Mouse (Mus musculus) adrenal gland, adult 2 months (tissue): Measurements from ENCODE around the gene 1700003F12Rik. TPM values are rescaled to one million over a fixed set of nuclear protein-coding genes. Genes with fewer than 3 reads are reported as not detected.

Experiments
- DNase-seq: peaks from one replicate; pipeline ENCODE4 v3.0.0; 2021
- polyA plus RNA-seq: library from polyadenylated mRNA; depleted of rRNA; stranded (reverse); fragments of >200 nt; gene quantifications from 2 replicates; pipeline ENCODE4 v1.2.3, GENCODE M21; 2012
- total RNA-seq, 2 experiments: library from RNA; stranded (reverse); gene quantifications; 2 replicates each; pipeline ENCODE4 v1.2.3; 2021

Gene 1700003F12Rik
- total and polyA plus RNA-seq, 3 experiments = 1.2 TPM; not detected in 2

DNA sequence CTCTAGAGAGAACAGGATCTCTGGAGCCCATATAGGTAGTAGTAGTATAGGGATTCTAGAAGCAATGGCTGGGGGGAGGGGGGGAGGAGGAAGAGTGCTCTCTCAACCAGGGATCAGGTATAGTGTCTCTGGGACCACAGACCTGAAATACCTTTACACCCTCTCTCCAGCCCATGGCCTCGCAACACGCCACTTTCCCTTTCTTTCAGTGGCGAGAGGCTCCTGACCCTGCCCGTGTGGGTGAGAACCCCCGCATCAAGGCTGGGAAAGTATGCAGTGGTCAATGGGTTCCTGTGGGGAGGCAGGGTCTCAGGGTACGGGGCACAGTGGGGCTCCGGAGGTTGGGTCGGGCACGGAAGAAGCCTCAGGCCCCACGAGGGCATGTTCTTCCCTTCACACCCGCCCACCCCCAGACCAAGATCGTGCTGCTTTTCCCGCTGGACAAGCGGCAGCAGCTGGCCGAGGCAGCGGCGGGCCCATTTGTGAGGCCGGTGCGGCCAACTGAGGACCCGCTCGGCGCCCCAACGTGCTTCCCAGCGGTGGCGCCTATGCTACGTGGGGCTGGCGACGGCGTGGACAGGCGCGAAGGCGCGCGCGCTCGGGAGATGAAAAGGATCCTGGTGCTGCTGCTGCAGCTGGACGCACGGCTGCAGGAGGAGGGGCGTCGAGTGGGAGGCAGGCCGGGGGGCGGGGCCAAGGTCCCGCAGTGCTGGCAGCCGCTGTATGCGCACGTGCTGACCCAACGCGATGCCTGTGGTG lies 2.4 kb downstream of the 1700003F12Rik start:
- peak; percentile 83 for DNase-seq

- DNase-seq = no peak
Measured at GRCm38 (mm10) chr2:154549886-154550189, 3.0 kb downstream of the 1700003F12Rik start.

DNA sequence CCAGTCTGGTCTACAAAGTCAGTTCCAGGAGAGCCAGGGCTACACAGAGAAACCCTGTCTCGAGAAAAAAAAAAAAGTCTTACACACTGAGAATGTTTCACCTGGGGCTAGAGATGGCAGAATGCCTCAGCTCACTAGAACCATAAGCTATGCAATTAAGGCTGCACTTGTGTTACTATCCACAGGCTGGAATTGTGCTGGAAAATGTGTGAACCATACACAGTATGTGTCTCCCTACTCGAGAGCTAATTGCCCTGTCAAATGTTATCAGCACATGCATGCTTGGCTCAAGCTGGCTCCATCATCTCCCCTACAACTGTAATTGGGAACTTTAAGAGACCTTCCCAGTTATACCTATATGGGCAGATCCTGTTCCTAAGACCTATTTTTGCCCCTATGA lies 4.1 kb downstream of the 1700003F12Rik start:
- DNase-seq = no peak

GRCm38 (mm10) chr2:154551476-154551875 lies 4.6 kb downstream of the 1700003F12Rik start, which contains the start of gene Actl10:
Gene Actl10, plus strand, starts transcription at chr2:154551776.
- no peak for DNase-seq

DNA sequence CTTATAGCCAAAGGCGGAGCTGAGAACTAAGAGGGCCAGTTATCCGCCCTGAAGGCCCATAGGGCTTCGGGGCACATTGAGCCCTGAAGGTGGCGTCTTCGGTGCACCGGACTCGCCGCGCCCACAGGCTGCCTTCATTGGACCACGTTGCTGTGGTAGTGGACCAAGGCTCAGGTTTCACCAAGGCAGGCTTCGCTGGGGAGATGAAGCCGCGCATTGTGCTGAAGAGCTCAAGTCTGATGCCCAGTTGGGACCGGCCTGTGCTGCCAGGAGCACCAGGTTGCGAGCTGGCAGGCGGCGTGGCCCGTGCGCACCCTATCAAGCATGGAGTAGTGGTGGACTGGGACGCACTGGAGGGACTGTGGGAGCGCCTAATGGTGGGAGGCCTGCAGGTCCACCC lies 5.0 kb downstream of the 1700003F12Rik start:
- no peak for DNase-seq

DNA sequence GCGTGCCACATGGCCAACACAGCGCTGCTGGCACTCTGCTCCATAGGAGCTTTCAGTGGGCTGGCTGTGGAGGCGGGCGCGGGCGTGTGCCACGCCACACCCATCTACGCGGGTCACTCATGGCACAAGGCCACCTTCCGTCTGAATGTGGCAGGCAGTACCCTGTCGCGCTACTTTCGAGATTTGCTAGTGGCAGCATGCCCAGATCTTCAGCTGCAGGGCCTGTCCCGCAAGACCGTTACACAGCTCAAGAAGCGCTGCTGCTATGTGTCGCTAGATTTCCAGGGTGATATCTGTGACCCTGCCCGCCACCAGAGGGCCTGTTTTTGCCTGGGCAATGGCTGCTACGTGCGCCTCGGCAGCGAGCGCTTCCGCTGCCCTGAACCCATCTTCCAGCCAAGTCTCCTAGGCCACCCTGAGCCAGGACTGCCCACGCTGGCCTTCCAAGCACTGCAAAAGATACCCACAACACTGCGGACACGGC lies 5.6 kb downstream of the 1700003F12Rik start:
- DNase-seq = peak; percentile 87

- DNase-seq = no peak
Measured at GRCm38 (mm10) chr2:154555235-154555634, 8.3 kb downstream of the 1700003F12Rik start.

GRCm38 (mm10) chr2:154557184-154557832 lies 10.4 kb downstream of the 1700003F12Rik start:
- no peak for DNase-seq

GRCm38 (mm10) chr2:154558264-154559039 lies 11.6 kb downstream of the 1700003F12Rik start, which contains the start of gene Necab3:
Gene Necab3, minus strand, starts transcription at chr2:154558890.
- peak; percentile 78 for DNase-seq

- no peak for DNase-seq
Measured at GRCm38 (mm10) chr2:154563612-154564170, 16.8 kb downstream of the 1700003F12Rik start.

- DNase-seq = no peak
Measured at GRCm38 (mm10) chr2:154565562-154565961, 18.7 kb downstream of the 1700003F12Rik start.

- DNase-seq = no peak
Measured at GRCm38 (mm10) chr2:154566641-154567040, 19.8 kb downstream of the 1700003F12Rik start.

GRCm38 (mm10) chr2:154567766-154568165 lies 20.9 kb downstream of the 1700003F12Rik start:
- DNase-seq = no peak

GRCm38 (mm10) chr2:154568329-154569070 lies 21.6 kb downstream of the 1700003F12Rik start:
- DNase-seq = peak; percentile 26

DNA sequence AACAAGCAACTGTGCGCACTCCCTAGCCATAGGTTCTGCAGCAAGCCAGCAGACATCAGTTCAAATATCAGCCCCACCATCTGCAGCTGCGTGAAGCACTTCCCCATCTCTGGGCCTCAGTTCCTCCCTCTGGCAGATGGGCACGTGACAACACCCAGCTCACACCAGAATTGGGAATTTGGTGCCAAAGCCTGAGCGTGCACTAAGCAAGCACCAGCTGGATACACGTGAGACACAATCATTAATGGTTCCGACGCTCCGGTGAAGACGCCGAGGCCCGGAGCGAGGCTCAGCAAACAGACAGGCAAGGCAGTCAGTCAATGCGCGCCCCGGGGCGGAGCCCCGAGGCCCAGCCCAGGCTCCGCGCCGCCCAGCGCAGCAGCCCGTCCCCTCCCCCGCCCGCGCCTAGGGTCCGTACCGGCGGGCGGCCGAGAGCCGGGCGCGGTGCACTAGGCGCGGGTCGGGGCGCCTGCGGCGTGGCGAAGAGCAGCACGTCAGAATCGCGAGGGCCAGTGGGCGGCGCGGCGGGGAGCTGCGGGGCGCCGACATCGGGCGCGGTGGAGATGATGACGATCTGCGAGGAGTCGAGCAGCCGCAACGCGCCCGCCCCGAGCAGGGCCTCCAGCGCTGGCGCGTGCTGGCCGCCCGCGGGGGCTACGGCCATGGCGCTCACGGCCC lies 22.3 kb downstream of the 1700003F12Rik start:
- peak; percentile 86 for DNase-seq

- DNase-seq = peak; percentile 98
Measured at GRCm38 (mm10) chr2:154569836-154570286, 23.0 kb downstream of the 1700003F12Rik start, which contains the start of gene E2f1. Gene E2f1, minus strand, starts transcription at chr2:154569892.

DNA sequence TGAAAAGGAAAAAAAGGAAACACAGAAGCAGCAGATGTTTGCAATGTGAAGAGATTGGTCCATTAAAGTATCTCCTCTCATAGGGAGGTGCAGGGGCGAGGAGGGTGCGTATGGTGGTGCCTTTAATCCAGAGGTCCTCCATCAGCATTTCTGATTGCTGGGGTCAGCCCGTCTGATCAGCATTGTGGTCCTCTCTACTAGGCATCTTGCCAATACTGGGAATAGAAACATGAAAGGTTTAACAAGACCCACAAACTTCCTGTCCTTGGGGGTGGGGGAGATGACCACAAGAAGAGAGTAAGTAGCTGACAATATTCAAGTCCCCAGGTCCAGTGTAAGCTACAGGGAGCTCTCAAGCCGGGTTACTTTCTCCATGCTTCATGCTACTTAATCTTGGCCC lies 23.8 kb downstream of the 1700003F12Rik start:
- no peak for DNase-seq

DNA sequence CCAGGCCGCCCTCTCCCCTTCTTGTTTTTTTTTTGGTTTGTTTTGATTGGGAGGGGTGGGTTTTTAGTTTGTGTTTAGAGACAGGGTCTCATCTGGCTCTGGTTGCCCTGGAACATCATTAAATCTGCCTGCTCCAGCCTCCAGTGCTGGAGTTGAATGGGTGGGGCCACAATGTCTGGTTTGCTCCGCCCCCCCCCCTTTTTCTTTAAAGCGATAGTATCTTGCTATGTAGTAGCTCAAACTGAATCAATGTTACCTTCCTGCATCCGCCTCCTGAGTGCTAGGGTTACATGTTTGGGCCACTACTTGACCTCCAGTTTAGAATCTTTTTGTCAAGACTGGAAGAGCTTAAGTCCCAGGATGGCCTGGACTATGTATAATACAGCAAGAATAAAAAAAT lies 24.4 kb downstream of the 1700003F12Rik start:
- DNase-seq = no peak

DNA sequence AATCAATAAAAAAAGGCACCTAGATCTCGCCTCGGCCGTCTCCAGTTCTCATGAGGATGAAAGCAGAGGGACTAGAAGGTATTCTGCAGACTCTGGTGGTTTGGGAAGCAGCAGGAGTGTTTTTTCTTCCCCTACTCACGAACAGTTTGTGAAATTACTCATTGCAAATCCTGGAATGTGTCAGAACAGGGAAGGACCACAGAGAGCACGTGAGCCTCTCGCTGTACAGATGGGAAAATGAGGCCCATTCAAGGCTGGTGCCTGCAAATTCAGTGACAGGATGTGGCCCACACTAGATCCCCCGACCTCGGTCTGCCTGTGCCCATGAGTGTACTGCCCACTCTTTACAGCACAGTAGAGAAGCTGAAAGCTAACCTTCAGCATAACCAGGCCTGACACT lies 25.1 kb downstream of the 1700003F12Rik start:
- no peak for DNase-seq

DNA sequence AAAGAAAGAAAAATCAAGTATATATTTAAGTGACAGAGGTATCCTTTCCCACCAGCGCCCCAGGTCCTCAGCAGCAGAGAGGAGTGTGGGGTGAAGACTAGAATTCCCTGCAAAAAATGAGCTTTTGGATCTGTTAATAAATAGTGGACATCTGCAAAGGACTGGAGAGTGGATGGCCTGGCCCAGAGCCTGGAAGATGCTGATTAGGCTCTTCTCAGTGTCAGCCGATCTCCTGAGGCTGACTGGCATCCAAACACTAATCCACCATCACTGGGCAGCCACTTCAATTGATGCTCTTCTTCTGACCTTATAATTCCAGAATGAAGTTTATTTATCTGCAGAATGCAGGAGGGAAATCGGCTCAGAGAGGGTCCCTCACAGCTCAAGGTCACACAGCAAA lies 26.1 kb downstream of the 1700003F12Rik start:
- DNase-seq = no peak

DNA sequence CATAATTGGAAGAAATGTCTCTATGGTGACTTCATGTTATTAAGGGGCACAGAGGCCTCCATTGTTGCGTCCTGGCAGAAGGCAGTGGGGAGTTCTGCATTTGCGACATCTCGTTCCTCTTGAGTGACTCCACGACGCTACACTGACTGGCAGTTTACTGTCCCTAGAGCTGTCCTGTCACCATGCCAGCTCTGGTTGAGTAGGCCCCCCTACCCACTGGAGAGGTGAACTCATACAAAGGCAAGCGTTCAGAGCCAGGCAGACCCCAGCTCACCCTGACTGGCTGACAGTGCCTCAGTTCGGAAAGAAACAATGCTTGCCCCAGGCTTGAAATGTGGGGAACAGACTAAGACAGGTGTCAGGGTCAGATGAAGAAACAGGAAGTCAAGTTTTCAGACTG lies 27.4 kb downstream of the 1700003F12Rik start:
- DNase-seq = no peak
